Mouse (Mus musculus) heart, adult 2 months (tissue): Measurements from ENCODE around the gene Gusb. TPM values are rescaled to one million over a fixed set of nuclear protein-coding genes. Genes with fewer than 3 reads are reported as not detected.

Experiments used
- DNase-seq, 2 experiments: peaks; one replicate each; pipeline ENCODE4 v3.0.0; 2021
- H3K27ac ChIP-seq: fragments of 200-600 bp; 2 replicates; pipeline ENCODE4 v1.8.1; 2022
- H3K27me3 ChIP-seq: fragments of 200-500 bp; 2 replicates; pipeline ENCODE4 v1.6.1; 2012; ENCODE audit warnings: mild to moderate bottlenecking, low read length, inconsistent platforms, mixed read lengths; ENCODE audit not compliant: control insufficient read depth, insufficient read depth
- H3K36me3 ChIP-seq: fragments of 200-500 bp; 2 replicates; pipeline ENCODE4 v1.6.1; 2012; ENCODE audit warnings: low read length, inconsistent platforms; ENCODE audit not compliant: control insufficient read depth, insufficient read depth
- H3K4me1 ChIP-seq: fragments of 200-500 bp; 2 replicates; pipeline ENCODE4 v1.6.1; 2011; ENCODE audit warnings: low read length; ENCODE audit not compliant: control insufficient read depth, insufficient read depth
- H3K4me3 ChIP-seq: fragments of 200-600 bp; 2 replicates; pipeline ENCODE4 v1.8.1; 2022
- H3K79me2 ChIP-seq: fragments of 200-500 bp; replicated peaks from 2 replicates; pipeline ENCODE4 v1.6.1; 2012; ENCODE audit warnings: mild to moderate bottlenecking, inconsistent platforms, low read length, moderate library complexity, mixed read lengths; ENCODE audit not compliant: control insufficient read depth, insufficient read depth
- H3K9ac ChIP-seq: fragments of 200-500 bp; 2 replicates; pipeline ENCODE4 v1.6.1; 2012; ENCODE audit warnings: low read depth, mild to moderate bottlenecking, control low read depth, inconsistent platforms, low read length, mixed read lengths
- CTCF ChIP-seq: fragments of 200-600 bp; IDR thresholded peaks from 2 replicates; pipeline ENCODE4 v1.8.1; 2022; ENCODE audit warnings: antibody characterized with exemption, mild to moderate bottlenecking, moderate library complexity
- EP300 ChIP-seq: fragments of 200-500 bp; IDR thresholded peaks from 2 replicates; pipeline ENCODE4 v1.6.1; 2011; ENCODE audit warnings: low read depth, low read length, control low read depth; ENCODE audit not compliant: insufficient read depth
- POLR2A ChIP-seq: fragments of 200-500 bp; IDR thresholded peaks from 2 replicates; pipeline ENCODE4 v1.6.1; 2011; ENCODE audit warnings: mild to moderate bottlenecking, low read depth, low read length, control low read depth; ENCODE audit not compliant: insufficient read depth
- WGBS: fragments of 180-500 bp; shearing (Covaris S2); methylation state at CpG from one replicate; pipeline ENCODE4 v1.1.7; 2018; 5-methylcytosine and 5-hydroxymethylcytosine counted together
- intact Hi-C: fragments of 180-260 bp; cut with DNase I; formaldehyde crosslinking; loops from one replicate; pipeline ENCODE4 v1.15.1; 2025
- polyA plus RNA-seq: library from polyadenylated mRNA; depleted of rRNA; stranded (reverse); fragments of >200 nt; gene quantifications from 2 replicates; pipeline ENCODE4 v1.2.3, GENCODE M21; 2012
- total RNA-seq, 2 experiments: library from RNA; stranded (reverse); gene quantifications; 2 replicates each; pipeline ENCODE4 v1.2.3; 2021

Gusb gene
- total and polyA plus RNA-seq, 3 experiments = 12.8 to 17.9 (median 13.0) TPM

GRCm38 (mm10) chr5:130022366-130022765 is 19.5 kb upstream of the Gusb start:
- Histone ChIP-seq H3K4me1 (peaks cover 1% of the 10 kb centered on the region; the same call in 1 of the 2 replicates), H3K9ac (no peak overlapping the region), H3K36me3 (no peaks in the 10 kb centered on the region), H3K27me3 (no peaks in the 10 kb centered on the region), H3K27ac (no peak overlapping the region), H3K4me3 (no peak overlapping the region), H3K79me2 (no peaks in the 10 kb centered on the region)
- intact Hi-C loops = no loop called here
- TF ChIP-seq POLR2A (no peak), CTCF (no peak), EP300 (no peak)
- no peak for DNase-seq
- 92% methylated on average over 7 of the region's 7 CpGs for WGBS

- no peak for DNase-seq
- TF ChIP-seq EP300 (no peak), CTCF (no peak), POLR2A (no peak)
- Histone ChIP-seq H3K36me3 (no peaks in the 10 kb centered on the region), H3K27ac (no peak overlapping the region), H3K9ac (no peak overlapping the region), H3K4me1 (peaks cover 1% of the 10 kb centered on the region; the same call in 1 of the 2 replicates), H3K4me3 (no peak overlapping the region), H3K27me3 (no peaks in the 10 kb centered on the region), H3K79me2 (no peaks in the 10 kb centered on the region)
- intact Hi-C loops = no loop called here
- 59% methylated on average over 5 of the region's 5 CpGs for WGBS
These were observed 18.6 kb upstream of the Gusb start for GRCm38 (mm10) chr5:130021361-130021966.

GRCm38 (mm10) chr5:130019461-130019860 is 16.6 kb upstream of the Gusb start:
- Histone ChIP-seq H3K4me1 (no peaks in the 10 kb centered on the region), H3K36me3 (no peaks in the 10 kb centered on the region), H3K27me3 (no peaks in the 10 kb centered on the region), H3K4me3 (no peak overlapping the region), H3K27ac (no peak overlapping the region), H3K79me2 (no peaks in the 10 kb centered on the region), H3K9ac (no peak overlapping the region)
- intact Hi-C loops = no loop called here
- DNase-seq = no peak
- TF ChIP-seq CTCF (no peak), POLR2A (no peak), EP300 (no peak)
- 66% methylated on average over 8 of the region's 8 CpGs for WGBS

- H3K9ac ChIP-seq = no peak overlapping the region
- TF ChIP-seq CTCF (0 out of 2 replicates have a peak, but pooled peaks have one; percentile 2), EP300 (no peak)
- intact Hi-C loops = no loop called here
- H3K36me3 ChIP-seq = no peaks in the 10 kb centered on the region
- H3K27ac ChIP-seq = no peak overlapping the region
- no peak overlapping the region for H3K4me3 ChIP-seq
- DNase-seq = no peak
- no peaks in the 10 kb centered on the region for H3K4me1 ChIP-seq
- no peaks in the 10 kb centered on the region for H3K79me2 ChIP-seq
- H3K27me3 ChIP-seq = no peaks in the 10 kb centered on the region
- 99% methylated on average over 3 of the region's 3 CpGs for WGBS
These were observed 12.3 kb upstream of the Gusb start for GRCm38 (mm10) chr5:130015104-130015503.

GRCm38 (mm10) chr5:130010961-130011360 is 8.1 kb upstream of the Gusb start:
- intact Hi-C loops = no loop called here
- Histone ChIP-seq H3K79me2 (no peaks in the 10 kb centered on the region), H3K27me3 (no peaks in the 10 kb centered on the region), H3K4me1 (no peaks in the 10 kb centered on the region), H3K27ac (no peak overlapping the region), H3K4me3 (no peak overlapping the region), H3K9ac (no peak overlapping the region), H3K36me3 (no peaks in the 10 kb centered on the region)
- DNase-seq = no peak
- 95% methylated on average over 5 of the region's 5 CpGs for WGBS
- TF ChIP-seq EP300 = no peak
- peak; percentile 63 for TF ChIP-seq CTCF

- WGBS = 93% methylated on average over 4 of the region's 4 CpGs
- TF ChIP-seq EP300 (no peak), POLR2A (no peak), CTCF (no peak)
- intact Hi-C loops = no loop called here
These were observed 6.9 kb upstream of the Gusb start for GRCm38 (mm10) chr5:130009784-130010183.

More at GRCm38 (mm10) chr5:130009784-130010183, 6.9 kb upstream of the Gusb start:
- no peak for DNase-seq
- no peak overlapping the region for H3K27ac ChIP-seq
- H3K4me1 ChIP-seq = no peaks in the 10 kb centered on the region
- H3K4me3 ChIP-seq = no peak overlapping the region
- no peak overlapping the region for H3K9ac ChIP-seq
- no peaks in the 10 kb centered on the region for H3K27me3 ChIP-seq
- H3K79me2 ChIP-seq = no peaks in the 10 kb centered on the region
- no peaks in the 10 kb centered on the region for H3K36me3 ChIP-seq
